In genomic region chr7:100950031-100950430, GRCm38 (mm10) we compare ENCODE assay signal across 10 mouse cellular contexts. TPM values are rescaled to one million over a fixed set of nuclear protein-coding genes. Genes with fewer than 3 reads are reported as not detected.
A peak's percentile ranks its signal among the peaks of the same experiment; 100 is the strongest.
DNase-seq lines count a peak whose midpoint lies in the region; ATAC-seq and TF ChIP-seq lines count a peak whose summit lies in the region.
"Had no signal": no experiment of that assay in that cellular context is flagged by ENCODE, and none has a peak within 500 bp of the region (broad histone marks: within the 10 kb centered on the region; RNA-seq: fewer than 3 reads in every experiment).

No protein-coding gene starts in this region.

- H3K9me3 ChIP-seq in heart, embryonic 11.5 days (replicated peaks; ENCODE audit: control insufficient read depth, low read length), result no peaks in the 10 kb centered on the region
- H3K9me3 ChIP-seq in lung, embryonic 16.5 days (ENCODE audit: control insufficient read depth, low read length), result no peaks in the 10 kb centered on the region
- no peaks in the 10 kb centered on the region for H3K9me3 ChIP-seq in intestine, embryonic 16.5 days (ENCODE audit: control insufficient read depth, low read length)
- H3K9me3 ChIP-seq: midbrain, embryonic 10.5 days had no signal

- no peaks in the 10 kb centered on the region for H3K36me3 ChIP-seq in heart, embryonic 11.5 days (ENCODE audit: control insufficient read depth, insufficient read depth, low read length)
- no peaks in the 10 kb centered on the region for H3K36me3 ChIP-seq in lung, embryonic 16.5 days (ENCODE audit: control insufficient read depth, insufficient read depth, low read length)
- no peaks in the 10 kb centered on the region for H3K36me3 ChIP-seq in intestine, embryonic 16.5 days (ENCODE audit: control insufficient read depth, insufficient read depth, low read length)
- no peaks in the 10 kb centered on the region for H3K36me3 ChIP-seq in small intestine, adult 2 months (ENCODE audit: control insufficient read depth, insufficient read depth, low read length)
- H3K36me3 ChIP-seq: midbrain, embryonic 10.5 days had no signal

- H3K27me3 ChIP-seq in heart, embryonic 11.5 days (ENCODE audit: control insufficient read depth, insufficient read depth, low read length), result peaks cover 16% of the 10 kb centered on the region
- H3K27me3 ChIP-seq in lung, embryonic 16.5 days (ENCODE audit: control insufficient read depth, insufficient read depth, low read depth, low read length), result no peaks in the 10 kb centered on the region
- no peaks in the 10 kb centered on the region for H3K27me3 ChIP-seq in intestine, embryonic 16.5 days (replicated peaks; ENCODE audit: control insufficient read depth, insufficient read depth, low read length)
- no peaks in the 10 kb centered on the region for H3K27me3 ChIP-seq in small intestine, adult 2 months (ENCODE audit: control insufficient read depth, insufficient read depth, low read length)

- peaks cover 19% of the 10 kb centered on the region for H3K4me1 ChIP-seq in heart, embryonic 11.5 days (ENCODE audit: control insufficient read depth, insufficient read depth, low read length)
- peaks cover 18% of the 10 kb centered on the region for H3K4me1 ChIP-seq in lung, embryonic 16.5 days (replicated peaks; ENCODE audit: control insufficient read depth, insufficient read depth, low read length)
- H3K4me1 ChIP-seq in intestine, embryonic 16.5 days (ENCODE audit: control insufficient read depth, insufficient read depth, low read length), result peaks cover 19% of the 10 kb centered on the region
- no peaks in the 10 kb centered on the region; the same call in 1 of the 2 replicates for H3K4me1 ChIP-seq in small intestine, adult 2 months (ENCODE audit: control insufficient read depth, insufficient read depth, insufficient read length, low read length)

- H3K9ac ChIP-seq in heart, embryonic 11.5 days (ENCODE audit: low read depth, low read length), result peak overlapping the region; percentile 34; the same call in 1 of the 2 replicates
- H3K9ac ChIP-seq in lung, embryonic 16.5 days (ENCODE audit: low read length), result no peak overlapping the region
- H3K9ac ChIP-seq in intestine, embryonic 16.5 days (ENCODE audit: low read depth, low read length), result 0 out of 2 replicates have a peak overlapping the region, but pooled peaks have one; percentile 8

- 0 out of 2 replicates have a peak overlapping the region, but pooled peaks have one; percentile 16 for H3K4me2 ChIP-seq in heart, embryonic 11.5 days
- H3K4me2 ChIP-seq in lung, embryonic 16.5 days (ENCODE audit: low read depth, low read length), result no peak overlapping the region
- H3K4me2 ChIP-seq in intestine, embryonic 16.5 days (ENCODE audit: low read depth, low read length), result no peak overlapping the region

- intact Hi-C loops in heart, postnatal 36 days (cut with DNase I), result no loop called here

- DNase-seq in heart, postnatal 36 days, result no peak
- no peak for DNase-seq in lung, postnatal 14 days
- DNase-seq in yolk sac, embryonic 10.5 days (ENCODE audit: low spot score), result no peak
- no peak for DNase-seq in left cerebral cortex, adult 8-10 months (ENCODE audit: low spot score in 2 of 2)

- 69% methylated on average over 5 of the region's 5 CpGs for WGBS in heart, embryonic 11.5 days (ENCODE audit: insufficient replicate concordance)
- 67% methylated on average over 5 of the region's 5 CpGs for WGBS in lung, embryonic 16.5 days
- WGBS in intestine, embryonic 16.5 days, result 76% methylated on average over 5 of the region's 5 CpGs
- WGBS in small intestine, adult 2 months, result 81% methylated on average over 5 of the region's 5 CpGs

- no peak for ATAC-seq in heart, embryonic 11.5 days (replicated peaks; ENCODE audit: insufficient number of reproducible peaks, low FRiP score, low TSS enrichment)
- peak; percentile 31 for ATAC-seq in lung, embryonic 16.5 days (ENCODE audit: low read depth)
- ATAC-seq in intestine, embryonic 16.5 days, result peak; percentile 22; the same call in 1 of the 2 replicates

- H3K4me3 ChIP-seq in heart, embryonic 11.5 days (ENCODE audit: low read depth, low read length), result no peak overlapping the region
- no peak overlapping the region for H3K4me3 ChIP-seq in lung, embryonic 16.5 days (ENCODE audit: low read length)
- no peak overlapping the region for H3K4me3 ChIP-seq in intestine, embryonic 16.5 days (ENCODE audit: low read length)
- H3K4me3 ChIP-seq in small intestine, adult 2 months (ENCODE audit: low read depth, low read length), result no peak overlapping the region
- H3K4me3 ChIP-seq: midbrain, embryonic 10.5 days had no signal

- TF ChIP-seq CTCF in small intestine, adult 2 months (IDR thresholded peaks at IDR 0.05; ENCODE audit: extremely low read depth, insufficient read length, insufficient replicate concordance, low read depth, low read length), result no peak

- peak overlapping the region; percentile 68; the same call in 1 of the 2 replicates for H3K27ac ChIP-seq in heart, embryonic 11.5 days (ENCODE audit: low read depth, low read length)
- peak overlapping the region; percentile 82 for H3K27ac ChIP-seq in lung, embryonic 16.5 days (ENCODE audit: low read length)
- peak overlapping the region; percentile 80 for H3K27ac ChIP-seq in intestine, embryonic 16.5 days (ENCODE audit: low read length)
- H3K27ac ChIP-seq in small intestine, adult 2 months (ENCODE audit: insufficient read depth, low read depth, low read length), result peak overlapping the region; percentile 17

- no peak for TF ChIP-seq POLR2A in small intestine, adult 2 months (IDR thresholded peaks at IDR 0.05; ENCODE audit: low read depth, low read length)

RNA-seq across cellular contexts. Expression of gene Arhgef17, which starts 18.1 kb away (rescaled TPM):
- 8.5 and 8.8 TPM in 2 replicates for polyA plus RNA-seq in heart, embryonic 11.5 days (2014; fragmentation: Nextera tagmentation; extraction: Ambion mirVana)
- total RNA-seq in heart, postnatal 36 days (2021), result 10 to 100 TPM; 24.3 to 29.9 TPM
- 10.6 and 11.8 TPM in 2 replicates for polyA plus RNA-seq in lung, embryonic 16.5 days (2015; fragmentation: Nextera tagmentation; extraction: Ambion mirVana)
- polyA plus RNA-seq in intestine, embryonic 16.5 days (2015; fragmentation: Nextera tagmentation; extraction: Ambion mirVana), result 4.1 and 4.6 TPM in 2 replicates
- polyA plus RNA-seq in small intestine, adult 2 months (2012; rRNA removed), result 6.8 and 8.0 TPM in 2 replicates
- total RNA-seq in left cerebral cortex, adult 8-10 months (2022), result 100 to 1,000 TPM; 138 to 145 (median 141) TPM

RNA-seq across cellular contexts. Expression of gene P2ry6, which starts 24.4 kb away (rescaled TPM):
- polyA plus RNA-seq in heart, embryonic 11.5 days (2014; fragmentation: Nextera tagmentation; extraction: Ambion mirVana), result 2.1 and 2.8 TPM in 2 replicates
- 1 to 10 TPM; 4.3 to 4.7 TPM for total RNA-seq in heart, postnatal 36 days (2021)
- polyA plus RNA-seq in lung, embryonic 16.5 days (2015; fragmentation: Nextera tagmentation; extraction: Ambion mirVana), result 9.1 and 10.1 TPM in 2 replicates
- 9.0 and 9.8 TPM in 2 replicates for polyA plus RNA-seq in intestine, embryonic 16.5 days (2015; fragmentation: Nextera tagmentation; extraction: Ambion mirVana)
- polyA plus RNA-seq in small intestine, adult 2 months (2012; rRNA removed), result 19.4 and 27.8 TPM in 2 replicates
- total RNA-seq in left cerebral cortex, adult 8-10 months (2022), result 1 to 10 TPM; 2.0 to 7.4 (median 4.9) TPM
- total RNA-seq: hematopoietic stem cell, adult 5-6 weeks had no signal

Comparison
In these comparisons a context has a peak if more than half of its experiments do, and no peak if none do; other contexts are left out.
1. H3K27ac ChIP-seq: peak in every context shown above with its lines; median percentile 82 in lung, embryonic 16.5 days; 80 in intestine, embryonic 16.5 days; 68 in heart, embryonic 11.5 days; 17 in small intestine, adult 2 months.